Mouse (Mus musculus): ENCODE results near the gene Tspyl3.

DNA sequence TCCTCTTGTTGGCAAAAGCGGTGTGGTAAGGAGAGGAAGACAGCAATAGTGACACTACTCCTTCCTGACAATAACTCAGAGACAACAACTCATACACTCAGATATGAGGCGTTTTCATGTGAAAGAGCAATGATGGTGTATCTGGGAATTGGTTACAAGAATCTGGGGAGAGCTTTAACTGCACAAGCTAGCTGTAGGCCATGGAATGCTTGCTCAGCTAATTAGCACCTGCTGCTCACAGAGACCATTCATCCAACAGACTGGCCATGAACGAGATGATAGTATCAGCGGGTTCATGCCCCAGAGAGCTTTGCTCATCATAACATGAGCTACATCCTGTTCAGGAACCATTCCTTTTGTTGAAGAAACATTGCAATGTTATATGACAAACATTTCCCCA, 12.0 kb upstream of the Tspyl3 start:
- TF ChIP-seq CTCF (IDR thresholded peaks at IDR 0.05; ENCODE audit: insufficient read depth, low read depth, low read length): no peak
- TF ChIP-seq POLR2A (IDR thresholded peaks at IDR 0.05; ENCODE audit: insufficient read depth, low read depth, low read length): no peak
